Mouse (Mus musculus) liver, embryonic 12.5 days (tissue): Measurements from ENCODE around the gene Rnf223. TPM values are rescaled to one million over a fixed set of nuclear protein-coding genes. Genes with fewer than 3 reads are reported as not detected.
"Not testable (repeated sequence)": the region's sequence is repeated elsewhere in the genome, so short reads cannot be mapped to it uniquely, and the experiment has no call there.

ENCODE experiments used
- ATAC-seq: fragments of 200-750 bp; cut with Nextera tagmentation; 2 replicates; pipeline ENCODE4 v1.8.0; 2017; ENCODE audit warnings: moderate number of reproducible peaks, mild to moderate bottlenecking, moderate library complexity
- H3K27ac ChIP-seq: fragments of 300-500 bp; sonication (generic); 2 replicates; pipeline ENCODE4 v1.5.1; 2016; ENCODE audit warnings: mild to moderate bottlenecking
- H3K27me3 ChIP-seq: fragments of 300-500 bp; sonication (generic); replicated peaks from 2 replicates; pipeline ENCODE4 v1.6.1; 2016; ENCODE audit warnings: mild to moderate bottlenecking, moderate library complexity
- H3K36me3 ChIP-seq: fragments of 300-500 bp; sonication (generic); 2 replicates; pipeline ENCODE4 v1.6.1; 2016; ENCODE audit warnings: mild to moderate bottlenecking, moderate library complexity
- H3K4me1 ChIP-seq: fragments of 300-500 bp; sonication (generic); 2 replicates; pipeline ENCODE4 v1.6.1; 2016
- H3K4me2 ChIP-seq: fragments of 300-500 bp; sonication (generic); 2 replicates; pipeline ENCODE4 v1.6.1; 2016; ENCODE audit warnings: mild to moderate bottlenecking, moderate library complexity
- H3K4me3 ChIP-seq: fragments of 300-500 bp; sonication (generic); 2 replicates; pipeline ENCODE4 v1.5.1; 2016; ENCODE audit warnings: mild to moderate bottlenecking, moderate library complexity
- H3K9ac ChIP-seq: fragments of 300-500 bp; sonication (generic); 2 replicates; pipeline ENCODE4 v1.6.1; 2016; ENCODE audit warnings: mild to moderate bottlenecking, moderate library complexity
- H3K9me3 ChIP-seq: fragments of 300-500 bp; sonication (generic); replicated peaks from 2 replicates; pipeline ENCODE4 v1.6.1; 2016; ENCODE audit warnings: mild to moderate bottlenecking, moderate library complexity
- WGBS: fragments of 180-500 bp; shearing (Covaris S2); methylation state at CpG from one replicate; pipeline ENCODE4 v1.1.7; 2016; ENCODE audit not compliant: insufficient replicate concordance; 5-methylcytosine and 5-hydroxymethylcytosine counted together
- polyA plus RNA-seq: library from polyadenylated mRNA; unstranded; fragments of >200 nt; fragmentation: Nextera tagmentation; extraction: Ambion mirVana; gene quantifications from 2 replicates; pipeline ENCODE4 v1.2.1, GENCODE M21; 2016

Gene Rnf223
- polyA plus RNA-seq, 1 experiment from 2014 or later: 0.06 TPM

- ATAC-seq: no peak
- Histone ChIP-seq H3K27ac (no peak overlapping the region), H3K4me2 (no peak overlapping the region), H3K9me3 (peaks cover 3% of the 10 kb centered on the region; the same call in 1 of the 2 replicates), H3K9ac (no peak overlapping the region), H3K36me3 (no peaks in the 10 kb centered on the region), H3K27me3 (no peaks in the 10 kb centered on the region), H3K4me1 (0 out of 2 replicates have a peak, but pooled peaks cover 2% of the 10 kb centered on the region), H3K4me3 (no peak overlapping the region)
- WGBS: 57% methylated on average over 5 of the region's 5 CpGs
Observed at GRCm38 (mm10) chr4:156133334-156133733, 3.0 kb downstream of the Rnf223 start.

- H3K36me3 ChIP-seq: no peaks in the 10 kb centered on the region
- no peak overlapping the region for H3K9ac ChIP-seq
- 61% methylated on average over 12 of the region's 12 CpGs for WGBS
- H3K27ac ChIP-seq: no peak overlapping the region
- 0 out of 2 replicates have a peak, but pooled peaks cover 2% of the 10 kb centered on the region for H3K4me1 ChIP-seq
- no peak for ATAC-seq
- no peak overlapping the region for H3K4me3 ChIP-seq
- peaks cover 9% of the 10 kb centered on the region; the same call in 1 of the 2 replicates for H3K9me3 ChIP-seq
- H3K4me2 ChIP-seq: no peak overlapping the region
- H3K27me3 ChIP-seq: no peaks in the 10 kb centered on the region
Observed at GRCm38 (mm10) chr4:156133943-156134605, 3.8 kb downstream of the Rnf223 start.

DNA sequence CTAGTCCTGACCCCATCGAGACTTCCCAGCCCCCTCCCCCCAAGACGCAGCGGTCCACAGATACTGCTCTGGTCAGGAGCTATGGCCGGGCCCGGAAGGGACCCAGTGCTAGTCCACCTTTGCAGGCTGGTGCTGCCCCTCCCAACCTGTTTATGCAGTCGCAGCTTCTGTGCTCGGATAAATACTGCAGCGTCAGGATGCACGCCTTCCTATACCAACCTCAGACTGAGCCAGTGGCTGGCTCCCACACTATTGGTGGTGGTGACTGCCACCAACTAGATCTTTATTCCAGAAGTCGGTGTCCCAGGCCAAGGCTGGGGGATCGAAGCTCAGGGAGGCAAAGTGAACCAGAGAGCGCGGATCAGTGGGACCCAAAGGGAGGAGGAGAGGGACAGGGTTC lies 4.8 kb downstream of the Rnf223 start:
- Histone ChIP-seq H3K4me3 (no peak overlapping the region), H3K36me3 (no peaks in the 10 kb centered on the region), H3K27ac (no peak overlapping the region), H3K4me2 (no peak overlapping the region), H3K9me3 (peaks cover 9% of the 10 kb centered on the region; the same call in 1 of the 2 replicates), H3K4me1 (0 out of 2 replicates have a peak, but pooled peaks cover 2% of the 10 kb centered on the region), H3K27me3 (no peaks in the 10 kb centered on the region), H3K9ac (no peak overlapping the region)
- 81% methylated on average over 13 of the region's 13 CpGs for WGBS
- ATAC-seq: 0 out of 2 replicates have a peak, but pooled peaks have one; percentile 28

DNA sequence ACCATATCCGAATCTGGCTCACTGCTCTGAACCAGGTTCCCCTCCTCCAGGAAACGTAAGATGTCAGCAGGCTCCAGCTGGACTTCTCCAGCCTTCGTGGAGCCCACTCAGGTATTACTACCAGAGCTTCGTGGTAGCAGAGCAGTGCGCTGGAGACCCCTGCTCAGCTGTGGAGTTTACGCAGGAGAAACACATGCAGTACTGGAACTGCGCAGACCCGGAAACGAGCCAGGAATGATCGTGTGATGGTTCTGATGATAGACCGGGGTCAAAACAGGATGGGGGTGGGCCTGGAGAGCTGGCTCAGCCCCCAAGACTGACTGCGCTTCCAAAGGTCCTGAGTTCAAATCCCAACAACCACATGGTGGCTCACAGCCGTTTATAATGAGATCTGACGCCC lies 5.5 kb downstream of the Rnf223 start:
- Histone ChIP-seq H3K27ac (no peak overlapping the region), H3K9me3 (peaks cover 9% of the 10 kb centered on the region; the same call in 1 of the 2 replicates), H3K36me3 (no peaks in the 10 kb centered on the region), H3K4me1 (0 out of 2 replicates have a peak, but pooled peaks cover 2% of the 10 kb centered on the region), H3K27me3 (no peaks in the 10 kb centered on the region), H3K4me3 (no peak overlapping the region), H3K4me2 (no peak overlapping the region), H3K9ac (no peak overlapping the region)
- 87% methylated on average over 14 of the region's 14 CpGs for WGBS
- ATAC-seq: no peak

DNA sequence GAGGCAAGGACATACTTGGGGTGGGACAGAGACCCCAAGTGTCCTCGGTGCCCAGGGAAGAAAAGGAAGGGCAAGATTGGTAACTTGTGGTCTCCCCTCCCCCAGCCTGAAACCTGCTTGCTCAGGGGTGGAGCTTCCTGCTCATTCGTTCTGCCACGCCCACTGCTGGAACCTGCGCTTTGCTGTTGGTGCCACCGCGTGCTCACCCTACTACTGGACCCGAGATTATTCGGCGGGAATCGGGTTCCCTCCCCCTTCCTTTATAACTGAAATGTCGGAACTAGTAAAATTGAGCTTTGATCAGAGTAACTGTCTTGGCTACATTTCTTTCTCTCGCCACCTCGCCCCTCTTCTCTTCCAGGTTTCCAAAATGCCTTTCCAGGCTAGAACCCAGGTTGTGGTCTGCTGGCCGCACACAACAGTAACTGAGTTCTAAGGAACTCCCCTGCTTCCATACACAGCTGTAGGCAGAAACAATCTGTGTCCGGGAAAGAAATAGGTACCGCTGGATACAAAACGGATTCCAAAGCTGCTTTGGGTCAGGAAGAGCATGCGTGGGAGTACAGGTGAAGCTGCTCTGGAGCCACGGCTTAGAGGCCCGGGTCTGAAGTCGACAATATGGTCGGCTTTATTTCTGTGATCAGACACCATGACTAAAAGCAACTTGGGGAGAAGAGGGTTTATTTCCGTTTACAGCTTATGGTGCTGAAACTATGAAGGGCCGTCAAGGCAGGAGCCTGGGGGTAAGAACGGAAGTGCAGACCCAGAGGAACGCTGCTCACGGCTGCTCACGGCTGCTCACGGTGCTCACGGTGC lies 6.2 kb downstream of the Rnf223 start:
- H3K4me3 ChIP-seq: no peak overlapping the region
- 85% methylated on average over 30 of the region's 30 CpGs for WGBS
- no peak overlapping the region for H3K9ac ChIP-seq
- H3K4me2 ChIP-seq: no peak overlapping the region
- H3K36me3 ChIP-seq: no peaks in the 10 kb centered on the region
- H3K9me3 ChIP-seq: peaks cover 9% of the 10 kb centered on the region; the same call in 1 of the 2 replicates
- H3K27me3 ChIP-seq: no peaks in the 10 kb centered on the region
- H3K27ac ChIP-seq: no peak overlapping the region
- 0 out of 2 replicates have a peak, but pooled peaks cover 2% of the 10 kb centered on the region for H3K4me1 ChIP-seq
- no peak for ATAC-seq

- H3K9ac ChIP-seq, ATAC-seq, H3K9me3 ChIP-seq, H3K27ac ChIP-seq, H3K4me3 ChIP-seq, H3K36me3 ChIP-seq, H3K4me1 ChIP-seq, H3K27me3 ChIP-seq, H3K4me2 ChIP-seq: not testable (repeated sequence)
- 62% methylated on average over 10 of the region's 10 CpGs for WGBS
Observed at GRCm38 (mm10) chr4:156150887-156151286, 20.6 kb downstream of the Rnf223 start.

- Histone ChIP-seq H3K4me1 (no peaks in the 10 kb centered on the region), H3K36me3 (no peaks in the 10 kb centered on the region), H3K9ac (no peak overlapping the region), H3K27me3 (no peaks in the 10 kb centered on the region), H3K4me2 (no peak overlapping the region), H3K4me3 (no peak overlapping the region), H3K9me3 (peaks cover 24% of the 10 kb centered on the region), H3K27ac (no peak overlapping the region)
- no peak for ATAC-seq
- 77% methylated on average over 3 of the region's 3 CpGs for WGBS
Observed at GRCm38 (mm10) chr4:156154771-156155170, 24.5 kb downstream of the Rnf223 start.

- H3K27me3 ChIP-seq: no peaks in the 10 kb centered on the region
- H3K27ac ChIP-seq: no peak overlapping the region
- H3K4me2 ChIP-seq: no peak overlapping the region
- H3K9me3 ChIP-seq: peaks cover 8% of the 10 kb centered on the region; the same call in 1 of the 2 replicates
- H3K36me3 ChIP-seq: peaks cover 91% of the 10 kb centered on the region
- WGBS: 71% methylated on average over 9 of the region's 9 CpGs
- no peak overlapping the region for H3K4me3 ChIP-seq
- ATAC-seq: no peak
- no peaks in the 10 kb centered on the region for H3K4me1 ChIP-seq
- H3K9ac ChIP-seq: no peak overlapping the region
Observed at GRCm38 (mm10) chr4:156166477-156166876, 36.2 kb downstream of the Rnf223 start.

DNA sequence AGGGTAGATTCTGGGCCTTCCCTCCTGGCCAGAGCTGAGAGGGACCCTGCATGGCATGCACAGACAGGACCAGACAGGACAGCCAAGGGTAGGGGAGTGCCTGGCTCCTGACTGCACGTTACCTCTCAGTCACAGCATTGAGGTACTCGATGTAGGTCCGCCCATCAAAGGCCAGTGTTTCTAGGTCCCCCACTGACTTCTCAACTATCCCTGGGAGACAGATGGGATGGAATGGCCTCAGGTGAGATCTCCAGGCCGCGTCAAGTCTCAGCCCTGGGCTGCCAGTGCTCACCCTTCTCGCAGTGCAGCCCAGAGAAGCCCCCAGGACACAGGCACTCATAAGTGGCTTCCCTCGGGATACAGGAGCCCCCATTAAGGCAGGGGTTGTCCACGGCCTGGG lies 38.3 kb downstream of the Rnf223 start:
- Histone ChIP-seq H3K4me2 (no peak overlapping the region), H3K36me3 (peaks cover 96% of the 10 kb centered on the region), H3K27ac (no peak overlapping the region), H3K9me3 (no peaks in the 10 kb centered on the region), H3K4me3 (no peak overlapping the region), H3K4me1 (no peaks in the 10 kb centered on the region), H3K9ac (no peak overlapping the region), H3K27me3 (no peaks in the 10 kb centered on the region)
- WGBS: 73% methylated on average over 8 of the region's 8 CpGs
- ATAC-seq: no peak

DNA sequence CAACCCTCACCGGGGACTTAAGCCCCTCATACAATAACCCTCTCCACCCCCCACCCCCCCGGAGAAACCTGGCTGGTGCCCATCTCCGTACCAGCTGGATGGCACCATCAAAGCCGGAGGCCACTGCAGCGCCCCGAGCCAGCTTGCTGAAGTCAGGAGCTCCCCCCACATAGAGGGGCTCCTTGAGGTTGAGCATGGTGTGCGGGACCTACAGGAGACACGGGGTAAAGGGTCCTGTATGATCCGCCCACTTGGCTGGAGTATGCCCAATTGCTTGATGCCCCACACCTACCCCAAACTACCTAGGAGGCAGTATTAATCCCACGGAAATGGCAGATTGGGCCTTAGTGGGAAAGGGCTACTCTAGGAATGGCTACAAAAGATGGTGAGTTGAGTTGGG lies 38.8 kb downstream of the Rnf223 start:
- no peak for ATAC-seq
- Histone ChIP-seq H3K27me3 (no peaks in the 10 kb centered on the region), H3K4me2 (no peak overlapping the region), H3K27ac (no peak overlapping the region), H3K4me3 (no peak overlapping the region), H3K9ac (no peak overlapping the region), H3K36me3 (peaks cover 96% of the 10 kb centered on the region), H3K9me3 (no peaks in the 10 kb centered on the region), H3K4me1 (no peaks in the 10 kb centered on the region)
- WGBS: 86% methylated on average over 10 of the region's 10 CpGs

GRCm38 (mm10) chr4:156171828-156172227 lies 41.5 kb downstream of the Rnf223 start:
- Histone ChIP-seq H3K27ac (no peak overlapping the region), H3K9me3 (no peaks in the 10 kb centered on the region), H3K9ac (no peak overlapping the region), H3K27me3 (no peaks in the 10 kb centered on the region), H3K4me1 (no peaks in the 10 kb centered on the region), H3K36me3 (peaks cover 98% of the 10 kb centered on the region), H3K4me3 (no peak overlapping the region), H3K4me2 (no peak overlapping the region)
- no peak for ATAC-seq
- WGBS: 89% methylated on average over 11 of the region's 11 CpGs

DNA sequence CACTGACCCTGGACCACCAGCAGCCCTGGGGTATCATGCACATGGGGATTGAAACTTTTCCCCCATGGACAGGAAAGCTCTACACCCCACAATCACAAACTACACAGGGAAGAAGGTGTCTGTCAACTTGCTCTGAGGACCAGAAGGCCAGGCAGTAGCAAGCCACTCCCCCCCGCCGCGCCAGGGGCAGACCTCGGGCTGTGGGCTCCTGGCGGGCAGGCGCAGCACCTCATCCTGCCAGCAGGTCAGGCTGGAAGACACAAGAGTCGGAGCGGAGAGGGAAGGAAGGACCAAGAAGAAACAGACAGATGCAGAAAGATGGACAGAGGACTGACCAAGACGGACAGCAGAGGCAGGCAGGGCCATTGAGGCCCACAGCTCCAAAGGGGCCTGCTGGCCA lies 47.3 kb downstream of the Rnf223 start:
- Histone ChIP-seq H3K4me1 (peaks cover 3% of the 10 kb centered on the region), H3K9me3 (no peaks in the 10 kb centered on the region), H3K27ac (no peak overlapping the region), H3K9ac (no peak overlapping the region), H3K36me3 (peaks cover 69% of the 10 kb centered on the region), H3K27me3 (no peaks in the 10 kb centered on the region), H3K4me2 (no peak overlapping the region), H3K4me3 (no peak overlapping the region)
- no peak for ATAC-seq
- WGBS: 92% methylated on average over 9 of the region's 9 CpGs
